Mouse (Mus musculus) hindlimb bud, embryonic 11.5 days (tissue): ENCODE results near the gene Ormdl3.
A peak's percentile ranks its signal among the peaks of the same experiment; 100 is the strongest.

Source experiments
- DNase-seq: peaks from one replicate; pipeline ENCODE4 v3.0.0-alpha.2; 2012; ENCODE audit warnings: low read depth, low spot score; ENCODE audit errors: extremely low spot score

The Ormdl3 gene

GRCm38 (mm10) chr11:98589306-98589705 is 2.1 kb upstream of the Ormdl3 start:
- DNase-seq: no peak

GRCm38 (mm10) chr11:98588833-98589281 is 1.7 kb upstream of the Ormdl3 start:
- no peak for DNase-seq

- peak; percentile 22 for DNase-seq
Measured at GRCm38 (mm10) chr11:98587684-98588546, 747 bp upstream of the Ormdl3 start.

- no peak for DNase-seq
Measured at GRCm38 (mm10) chr11:98586087-98586891, 879 bp downstream of the Ormdl3 start.

GRCm38 (mm10) chr11:98584629-98585177 is 2.5 kb downstream of the Ormdl3 start:
- DNase-seq: no peak

GRCm38 (mm10) chr11:98584146-98584545 is 3.0 kb downstream of the Ormdl3 start:
- DNase-seq: no peak

GRCm38 (mm10) chr11:98583571-98583970 is 3.6 kb downstream of the Ormdl3 start:
- no peak for DNase-seq

- DNase-seq: no peak
Measured at GRCm38 (mm10) chr11:98583265-98583552, 4.0 kb downstream of the Ormdl3 start.

- DNase-seq: no peak
Measured at GRCm38 (mm10) chr11:98582551-98583264, 4.5 kb downstream of the Ormdl3 start.

GRCm38 (mm10) chr11:98582030-98582388 is 5.2 kb downstream of the Ormdl3 start:
- DNase-seq: no peak

- DNase-seq: no peak
Measured at GRCm38 (mm10) chr11:98581286-98582029, 5.7 kb downstream of the Ormdl3 start.

- DNase-seq: no peak
Measured at GRCm38 (mm10) chr11:98580301-98581121, 6.7 kb downstream of the Ormdl3 start.

GRCm38 (mm10) chr11:98577776-98578175 is 9.4 kb downstream of the Ormdl3 start:
- no peak for DNase-seq

- DNase-seq: no peak
Measured at GRCm38 (mm10) chr11:98569461-98569860, 17.7 kb downstream of the Ormdl3 start.

- DNase-seq: no peak
Measured at GRCm38 (mm10) chr11:98568326-98568725, 18.8 kb downstream of the Ormdl3 start.

GRCm38 (mm10) chr11:98563921-98564414 is 23.2 kb downstream of the Ormdl3 start:
- no peak for DNase-seq

GRCm38 (mm10) chr11:98563025-98563424 is 24.1 kb downstream of the Ormdl3 start:
- no peak for DNase-seq

- DNase-seq: no peak
Measured at GRCm38 (mm10) chr11:98560942-98561341, 26.2 kb downstream of the Ormdl3 start.

GRCm38 (mm10) chr11:98555124-98555700 is 32.0 kb downstream of the Ormdl3 start:
- DNase-seq: no peak
